Mouse (Mus musculus): Measurements from ENCODE around the gene Sftpa1. TPM values are rescaled to one million over a fixed set of nuclear protein-coding genes. Genes with fewer than 3 reads are reported as not detected.
A peak's percentile ranks its signal among the peaks of the same experiment; 100 is the strongest.

Sftpa1 gene
- total and polyA plus RNA-seq, 2 experiments: 0.46 to 0.48 TPM

DNA sequence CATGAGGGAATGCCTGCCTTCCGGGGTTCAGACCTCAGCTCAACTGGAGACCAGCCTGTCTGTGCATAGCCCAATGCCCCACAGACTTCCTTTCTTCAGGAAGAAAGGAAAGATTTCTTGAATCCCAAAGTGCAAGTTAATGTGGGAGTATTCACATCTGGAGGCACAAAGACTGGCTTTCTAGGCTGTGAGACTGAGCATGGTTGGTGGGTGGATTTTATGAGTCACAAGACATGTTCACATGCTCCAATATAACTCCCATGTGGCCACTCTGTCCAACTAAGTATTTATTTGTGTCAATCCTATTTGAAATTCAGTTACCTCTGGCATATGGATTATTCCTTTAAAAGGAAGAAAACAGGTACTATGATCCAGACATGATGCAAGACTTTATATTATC lies 32.9 kb upstream of the Sftpa1 start:
- no peak for TF ChIP-seq CTCF (IDR thresholded peaks at IDR 0.05; ENCODE audit: low read depth, low read length)
- TF ChIP-seq POLR2A (IDR thresholded peaks at IDR 0.05; ENCODE audit: extremely low read depth, insufficient read depth, low read length): no peak
- no peak overlapping the region for H3K9ac ChIP-seq (ENCODE audit: low read depth, low read length)
- no peaks in the 10 kb centered on the region for H3K27me3 ChIP-seq (ENCODE audit: control insufficient read depth, insufficient read depth, low read length)
- 90% methylated on average over 1 of the region's 1 CpGs for WGBS
- peak overlapping the region; percentile 47 for H3K27ac ChIP-seq (replicated peaks; ENCODE audit: insufficient read depth, low read depth, low read length)
- H3K4me3 ChIP-seq (ENCODE audit: insufficient read depth, low read depth, low read length): no peak overlapping the region
- peak; percentile 39 for DNase-seq (ENCODE audit: extremely low read depth, low read depth, low spot score)
- peaks cover 34% of the 10 kb centered on the region for H3K4me1 ChIP-seq (ENCODE audit: control insufficient read depth, insufficient read depth, low read length)
- no peaks in the 10 kb centered on the region for H3K36me3 ChIP-seq (ENCODE audit: control insufficient read depth, insufficient read depth, low read length)
- no peaks in the 10 kb centered on the region for H3K79me2 ChIP-seq (ENCODE audit: control insufficient read depth, insufficient read depth, low read length)

- peak overlapping the region; percentile 97; the same call in 1 of the 2 replicates for H3K27ac ChIP-seq (replicated peaks; ENCODE audit: insufficient read depth, low read depth, low read length)
- peak; percentile 99 for DNase-seq (ENCODE audit: extremely low read depth, low read depth, low spot score)
- TF ChIP-seq CTCF (IDR thresholded peaks at IDR 0.05; ENCODE audit: low read depth, low read length) (no peak), POLR2A (IDR thresholded peaks at IDR 0.05; ENCODE audit: extremely low read depth, insufficient read depth, low read length) (no peak)
- no peak overlapping the region for H3K4me3 ChIP-seq (ENCODE audit: insufficient read depth, low read depth, low read length)
- no peak overlapping the region for H3K9ac ChIP-seq (ENCODE audit: low read depth, low read length)
- no peaks in the 10 kb centered on the region for H3K27me3 ChIP-seq (ENCODE audit: control insufficient read depth, insufficient read depth, low read length)
- peaks cover 30% of the 10 kb centered on the region for H3K4me1 ChIP-seq (ENCODE audit: control insufficient read depth, insufficient read depth, low read length)
- peaks cover 3% of the 10 kb centered on the region; the same call in 1 of the 2 replicates for H3K36me3 ChIP-seq (ENCODE audit: control insufficient read depth, insufficient read depth, low read length)
- peaks cover 3% of the 10 kb centered on the region; the same call in 1 of the 2 replicates for H3K79me2 ChIP-seq (ENCODE audit: control insufficient read depth, insufficient read depth, low read length)
- 18% methylated on average over 3 of the region's 3 CpGs for WGBS
Measured at GRCm38 (mm10) chr14:41100712-41101111, 30.9 kb upstream of the Sftpa1 start.

- DNase-seq (ENCODE audit: extremely low read depth, low read depth, low spot score): peak; percentile 78
- Histone ChIP-seq H3K9ac (ENCODE audit: low read depth, low read length) (peak overlapping the region; percentile 60), H3K36me3 (ENCODE audit: control insufficient read depth, insufficient read depth, low read length) (peaks cover 7% of the 10 kb centered on the region; the same call in 1 of the 2 replicates), H3K4me1 (ENCODE audit: control insufficient read depth, insufficient read depth, low read length) (peaks cover 27% of the 10 kb centered on the region), H3K27ac (replicated peaks; ENCODE audit: insufficient read depth, low read depth, low read length) (peak overlapping the region; percentile 97), H3K79me2 (ENCODE audit: control insufficient read depth, insufficient read depth, low read length) (peaks cover 8% of the 10 kb centered on the region; the same call in 1 of the 2 replicates), H3K27me3 (ENCODE audit: control insufficient read depth, insufficient read depth, low read length) (no peaks in the 10 kb centered on the region), H3K4me3 (ENCODE audit: insufficient read depth, low read depth, low read length) (no peak overlapping the region)
- 25% methylated on average over 5 of the region's 5 CpGs for WGBS
- no peak for TF ChIP-seq POLR2A (IDR thresholded peaks at IDR 0.05; ENCODE audit: extremely low read depth, insufficient read depth, low read length)
- no peak for TF ChIP-seq CTCF (IDR thresholded peaks at IDR 0.05; ENCODE audit: low read depth, low read length)
Measured at GRCm38 (mm10) chr14:41101242-41101641, 30.3 kb upstream of the Sftpa1 start.

DNA sequence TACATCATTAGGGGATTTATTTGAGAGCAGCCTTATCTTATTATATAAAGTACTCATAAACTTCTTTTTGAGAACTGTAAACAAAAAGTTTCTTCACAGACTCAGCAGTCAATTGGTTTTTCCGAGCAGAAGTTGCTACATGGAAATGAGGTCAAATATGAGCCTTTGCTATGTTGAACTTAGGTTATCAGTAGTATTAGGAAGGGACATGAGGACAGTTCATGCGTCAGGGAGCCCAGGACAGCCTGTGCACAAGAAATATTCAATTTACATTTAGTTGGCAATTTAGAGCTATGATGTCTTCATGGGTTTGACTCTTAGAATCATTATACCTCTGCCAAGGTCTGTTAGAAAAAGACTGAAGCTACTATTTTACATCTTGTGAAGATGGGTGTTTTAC lies 29.3 kb upstream of the Sftpa1 start:
- peak; percentile 97 for DNase-seq (ENCODE audit: extremely low read depth, low read depth, low spot score)
- no peak for TF ChIP-seq POLR2A (IDR thresholded peaks at IDR 0.05; ENCODE audit: extremely low read depth, insufficient read depth, low read length)
- no peak for TF ChIP-seq CTCF (IDR thresholded peaks at IDR 0.05; ENCODE audit: low read depth, low read length)
- peaks cover 27% of the 10 kb centered on the region for H3K4me1 ChIP-seq (ENCODE audit: control insufficient read depth, insufficient read depth, low read length)
- H3K27ac ChIP-seq (replicated peaks; ENCODE audit: insufficient read depth, low read depth, low read length): peak overlapping the region; percentile 62; the same call in 1 of the 2 replicates
- H3K9ac ChIP-seq (ENCODE audit: low read depth, low read length): no peak overlapping the region
- no peaks in the 10 kb centered on the region for H3K27me3 ChIP-seq (ENCODE audit: control insufficient read depth, insufficient read depth, low read length)
- WGBS: 4% methylated on average over 2 of the region's 2 CpGs
- H3K36me3 ChIP-seq (ENCODE audit: control insufficient read depth, insufficient read depth, low read length): peaks cover 17% of the 10 kb centered on the region
- no peak overlapping the region for H3K4me3 ChIP-seq (ENCODE audit: insufficient read depth, low read depth, low read length)
- H3K79me2 ChIP-seq (ENCODE audit: control insufficient read depth, insufficient read depth, low read length): peaks cover 14% of the 10 kb centered on the region; the same call in 1 of the 2 replicates

- H3K27ac ChIP-seq (replicated peaks; ENCODE audit: insufficient read depth, low read depth, low read length): peak within 1 kb of the TSS; percentile 97
- H3K36me3 ChIP-seq (ENCODE audit: control insufficient read depth, insufficient read depth, low read length): peaks cover 40% of the 10 kb centered on the region
- peaks cover 15% of the 10 kb centered on the region; the same call in 1 of the 2 replicates for H3K4me1 ChIP-seq (ENCODE audit: control insufficient read depth, insufficient read depth, low read length)
- peak within 1 kb of the TSS; percentile 97 for H3K9ac ChIP-seq (ENCODE audit: low read depth, low read length)
- WGBS: 15% methylated on average over 10 of the region's 10 CpGs
- peak; percentile 97 for DNase-seq (ENCODE audit: extremely low read depth, low read depth, low spot score)
- H3K27me3 ChIP-seq (ENCODE audit: control insufficient read depth, insufficient read depth, low read length): no peaks in the 10 kb centered on the region
- peaks cover 14% of the 10 kb centered on the region; the same call in 1 of the 2 replicates for H3K79me2 ChIP-seq (ENCODE audit: control insufficient read depth, insufficient read depth, low read length)
- no peak for TF ChIP-seq CTCF (IDR thresholded peaks at IDR 0.05; ENCODE audit: low read depth, low read length)
- 0 out of 2 replicates have a peak, but pooled peaks have one; percentile 54 for TF ChIP-seq POLR2A (IDR thresholded peaks at IDR 0.05; ENCODE audit: extremely low read depth, insufficient read depth, low read length)
- H3K4me3 ChIP-seq (ENCODE audit: insufficient read depth, low read depth, low read length): peak within 1 kb of the TSS; percentile 79
Measured at GRCm38 (mm10) chr14:41104853-41105444, 26.6 kb upstream of the Sftpa1 start, which contains the start of gene Mat1a. Gene Mat1a (plus strand): TSS chr14:41105035.

Measured in liver, adult 2 months (tissue).